ENCODE assay signal across 14 mouse cellular contexts in the genomic region with DNA sequence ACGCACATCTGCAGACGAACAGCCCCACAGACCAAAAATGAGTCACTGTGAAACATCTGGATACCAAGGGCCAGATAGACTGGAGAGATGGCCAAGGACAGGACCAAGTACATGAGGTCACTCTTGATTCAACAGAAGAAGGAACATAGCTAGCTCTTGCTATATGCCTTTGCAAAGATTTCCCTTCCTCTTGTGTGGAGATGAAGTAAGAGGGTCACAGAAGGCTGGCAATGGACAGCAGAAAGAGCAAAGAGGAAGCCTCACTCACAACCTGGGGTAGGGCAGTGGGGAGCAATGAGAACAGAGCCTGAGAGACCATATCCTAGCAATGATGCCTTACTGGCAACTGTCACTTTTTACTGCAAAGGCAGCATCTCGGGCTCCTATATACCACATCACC.
"Had no signal": no experiment of that assay in that cellular context is flagged by ENCODE, and none has a peak within 500 bp of the region (broad histone marks: within the 10 kb centered on the region; RNA-seq: fewer than 3 reads in every experiment).

No protein-coding gene starts in this region.

- H3K27me3 ChIP-seq: limb, embryonic 13.5 days; lung, embryonic 15.5 days; midbrain, embryonic 12.5 days had no signal

- DNase-seq: kidney, postnatal 4 days; left cerebral cortex, postnatal 4 days; lung, postnatal 4 days; right cerebral cortex, adult 18-20 months; right cerebral cortex, postnatal 25 days; thymus, postnatal 36 days had no signal

- H3K9me3 ChIP-seq: limb, embryonic 13.5 days; lung, embryonic 15.5 days; midbrain, embryonic 12.5 days had no signal

- H3K4me1 ChIP-seq: limb, embryonic 13.5 days; midbrain, embryonic 12.5 days had no signal

- H3K36me3 ChIP-seq: limb, embryonic 13.5 days; lung, embryonic 15.5 days; midbrain, embryonic 12.5 days had no signal

- ATAC-seq: intestine, postnatal 0 days; midbrain, embryonic 16.5 days had no signal

- H3K4me3 ChIP-seq: layer of hippocampus, adult 2 months; limb, embryonic 13.5 days; lung, embryonic 15.5 days; midbrain, embryonic 12.5 days had no signal

- H3K4me2 ChIP-seq: limb, embryonic 13.5 days; lung, embryonic 15.5 days; midbrain, embryonic 12.5 days had no signal

- H3K9ac ChIP-seq: limb, embryonic 13.5 days; liver, embryonic 14.5 days; lung, embryonic 15.5 days; midbrain, embryonic 12.5 days had no signal

- H3K27ac ChIP-seq: kidney, postnatal 0 days; layer of hippocampus, adult 2 months; limb, embryonic 13.5 days; liver, embryonic 14.5 days; lung, embryonic 15.5 days; midbrain, embryonic 12.5 days had no signal
